Mouse (Mus musculus): ENCODE measurements around the gene Hist1h2ae. TPM values are rescaled to one million over a fixed set of nuclear protein-coding genes. Genes with fewer than 3 reads are reported as not detected.

The Hist1h2ae gene
- total RNA-seq, 1 experiment: 587 TPM

- H3K4me1 ChIP-seq (ENCODE audit: control insufficient read depth in 2 of 2, insufficient read depth in 2 of 2, low read length in 2 of 2, poor library complexity in 1 of 2): peaks cover 0 to 7% of the 10 kb centered on the region in 2 experiments; a peak in 2 of 4 replicates
- in situ Hi-C loops (cut with MboI; ENCODE audit: low sequenced_read_pairs in 2 of 2, unreplicated experiment in 2 of 2): no loop called here
- H3K36me3 ChIP-seq (ENCODE audit: control insufficient read depth, insufficient read depth, low read length, poor library complexity, severe bottlenecking): no peaks in the 10 kb centered on the region
- H3K9me3 ChIP-seq (ENCODE audit: control insufficient read depth, insufficient read depth, low read depth, low read length): no peaks in the 10 kb centered on the region
- peak; percentile 74 for TF ChIP-seq ZNF384 (IDR thresholded peaks at IDR 0.05; ENCODE audit: low read depth, low read length)
- TF ChIP-seq HCFC1 (IDR thresholded peaks at IDR 0.05; ENCODE audit: borderline replicate concordance, insufficient read depth, low read length): no peak
- TF ChIP-seq MAFK (IDR thresholded peaks at IDR 0.05; ENCODE audit: insufficient read depth, low read depth, low read length): no peak
- peak; percentile 59; the same call in 1 of the 2 replicates for TF ChIP-seq CHD2 (IDR thresholded peaks at IDR 0.05; ENCODE audit: low read depth, low read length)
- no peak for TF ChIP-seq ZC3H11A (IDR thresholded peaks at IDR 0.05; ENCODE audit: borderline replicate concordance, low read depth, low read length)
- peak overlapping the region; percentile 43 to 76 for H3K4me3 ChIP-seq (ENCODE audit: insufficient read depth in 1 of 2, low read depth in 1 of 2, low read length in 2 of 2, poor library complexity in 1 of 2, severe bottlenecking in 1 of 2)
- H3K9ac ChIP-seq (ENCODE audit: insufficient read depth, low read depth, low read length, poor library complexity, severe bottlenecking): peak overlapping the region; percentile 74; the same call in 1 of the 2 replicates
- H3K27ac ChIP-seq (ENCODE audit: insufficient read depth, low read depth, low read length, poor library complexity, severe bottlenecking): peak overlapping the region; percentile 86; the same call in 1 of the 2 replicates
- DNase-seq (ENCODE audit: low read depth, low spot score): no peak
These were observed 11.4 kb upstream of the Hist1h2ae start for GRCm38 (mm10) chr13:23582219-23583056.

GRCm38 (mm10) chr13:23581408-23582218 lies 10.6 kb upstream of the Hist1h2ae start, which contains the start of gene Hist1h4d:
Hist1h4d (plus strand) TSS chr13:23581598.
- peak within 1 kb of the TSS; percentile 43 to 76 for H3K4me3 ChIP-seq (ENCODE audit: insufficient read depth in 1 of 2, low read depth in 1 of 2, low read length in 2 of 2, poor library complexity in 1 of 2, severe bottlenecking in 1 of 2)
- H3K27ac ChIP-seq (ENCODE audit: insufficient read depth, low read depth, low read length, poor library complexity, severe bottlenecking): peak within 1 kb of the TSS; percentile 86
- H3K9me3 ChIP-seq (ENCODE audit: control insufficient read depth, insufficient read depth, low read depth, low read length): no peaks in the 10 kb centered on the region
- H3K36me3 ChIP-seq (ENCODE audit: control insufficient read depth, insufficient read depth, low read length, poor library complexity, severe bottlenecking): no peaks in the 10 kb centered on the region
- TF ChIP-seq ZNF384 (IDR thresholded peaks at IDR 0.05; ENCODE audit: low read depth, low read length): no peak
- TF ChIP-seq HCFC1 (IDR thresholded peaks at IDR 0.05; ENCODE audit: borderline replicate concordance, insufficient read depth, low read length): 0 out of 2 replicates have a peak, but pooled peaks have one; percentile 63
- peak; percentile 98 for DNase-seq (ENCODE audit: low read depth, low spot score)
- in situ Hi-C loops (cut with MboI; ENCODE audit: low sequenced_read_pairs in 2 of 2, unreplicated experiment in 2 of 2): no loop called here
- peaks cover 0 to 6% of the 10 kb centered on the region in 2 experiments; a peak in 2 of 4 replicates for H3K4me1 ChIP-seq (ENCODE audit: control insufficient read depth in 2 of 2, insufficient read depth in 2 of 2, low read length in 2 of 2, poor library complexity in 1 of 2)
- peak within 1 kb of the TSS; percentile 74 for H3K9ac ChIP-seq (ENCODE audit: insufficient read depth, low read depth, low read length, poor library complexity, severe bottlenecking)

DNA sequence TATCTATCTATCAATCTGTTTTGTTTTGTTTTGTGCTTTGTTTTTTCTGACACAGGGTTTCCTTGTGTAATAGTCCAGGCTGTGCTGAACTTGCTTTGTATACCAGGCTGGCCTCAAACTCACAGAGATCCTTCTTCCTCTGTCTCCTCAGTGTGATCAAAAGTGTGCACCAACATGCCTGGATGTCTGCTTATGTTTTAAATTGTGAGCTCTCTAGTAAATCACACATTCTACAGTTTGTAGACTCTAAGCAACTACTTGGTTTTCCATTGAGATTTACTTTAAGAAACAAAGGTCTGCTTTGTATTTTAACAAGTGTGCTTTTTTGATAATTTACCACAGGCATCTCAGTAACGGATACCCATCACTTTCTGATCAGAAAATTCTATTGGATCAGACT lies 6.8 kb upstream of the Hist1h2ae start:
- Histone ChIP-seq H3K9me3 (ENCODE audit: control insufficient read depth, insufficient read depth, low read depth, low read length) (no peaks in the 10 kb centered on the region), H3K4me3 (ENCODE audit: insufficient read depth in 1 of 2, low read depth in 1 of 2, low read length in 2 of 2, poor library complexity in 1 of 2, severe bottlenecking in 1 of 2) (no peak overlapping the region), H3K36me3 (ENCODE audit: control insufficient read depth, insufficient read depth, low read length, poor library complexity, severe bottlenecking) (no peaks in the 10 kb centered on the region), H3K9ac (ENCODE audit: insufficient read depth, low read depth, low read length, poor library complexity, severe bottlenecking) (no peak overlapping the region), H3K4me1 (ENCODE audit: control insufficient read depth in 2 of 2, insufficient read depth in 2 of 2, low read length in 2 of 2, poor library complexity in 1 of 2) (no peaks in the 10 kb centered on the region; a peak in 1 of 4 replicates), H3K27ac (ENCODE audit: insufficient read depth, low read depth, low read length, poor library complexity, severe bottlenecking) (no peak overlapping the region)
- no peak for DNase-seq (ENCODE audit: low read depth, low spot score)
- in situ Hi-C loops (cut with MboI; ENCODE audit: low sequenced_read_pairs in 2 of 2, unreplicated experiment in 2 of 2): no loop called here
- no peak for TF ChIP-seq MAFK (IDR thresholded peaks at IDR 0.05; ENCODE audit: insufficient read depth, low read depth, low read length)
- no peak for TF ChIP-seq HCFC1 (IDR thresholded peaks at IDR 0.05; ENCODE audit: borderline replicate concordance, insufficient read depth, low read length)
- TF ChIP-seq CHD2 (IDR thresholded peaks at IDR 0.05; ENCODE audit: low read depth, low read length): no peak
- TF ChIP-seq ZC3H11A (IDR thresholded peaks at IDR 0.05; ENCODE audit: borderline replicate concordance, low read depth, low read length): no peak
- TF ChIP-seq ZNF384 (IDR thresholded peaks at IDR 0.05; ENCODE audit: low read depth, low read length): no peak

- Histone ChIP-seq H3K27ac (ENCODE audit: insufficient read depth, low read depth, low read length, poor library complexity, severe bottlenecking) (peak overlapping the region; percentile 80; the same call in 1 of the 2 replicates), H3K4me3 (ENCODE audit: insufficient read depth in 1 of 2, low read depth in 1 of 2, low read length in 2 of 2, poor library complexity in 1 of 2, severe bottlenecking in 1 of 2) (peak overlapping the region; percentile 70 to 74), H3K9me3 (ENCODE audit: control insufficient read depth, insufficient read depth, low read depth, low read length) (no peaks in the 10 kb centered on the region), H3K4me1 (ENCODE audit: control insufficient read depth in 2 of 2, insufficient read depth in 2 of 2, low read length in 2 of 2, poor library complexity in 1 of 2) (no peaks in the 10 kb centered on the region), H3K36me3 (ENCODE audit: control insufficient read depth, insufficient read depth, low read length, poor library complexity, severe bottlenecking) (no peaks in the 10 kb centered on the region), H3K9ac (ENCODE audit: insufficient read depth, low read depth, low read length, poor library complexity, severe bottlenecking) (peak overlapping the region; percentile 83; the same call in 1 of the 2 replicates)
- in situ Hi-C loops (cut with MboI; ENCODE audit: low sequenced_read_pairs in 2 of 2, unreplicated experiment in 2 of 2): no loop called here
- TF ChIP-seq HCFC1 (IDR thresholded peaks at IDR 0.05; ENCODE audit: borderline replicate concordance, insufficient read depth, low read length): no peak
- no peak for TF ChIP-seq MAFK (IDR thresholded peaks at IDR 0.05; ENCODE audit: insufficient read depth, low read depth, low read length)
- TF ChIP-seq ZNF384 (IDR thresholded peaks at IDR 0.05; ENCODE audit: low read depth, low read length): no peak
- TF ChIP-seq ZC3H11A (IDR thresholded peaks at IDR 0.05; ENCODE audit: borderline replicate concordance, low read depth, low read length): no peak
- no peak for TF ChIP-seq CHD2 (IDR thresholded peaks at IDR 0.05; ENCODE audit: low read depth, low read length)
- DNase-seq (ENCODE audit: low read depth, low spot score): no peak
These were observed 6.1 kb upstream of the Hist1h2ae start for GRCm38 (mm10) chr13:23576906-23577639.

Measured in ES-E14 (cell line).